Mouse (Mus musculus): Measurements from ENCODE around the gene Megf8.

DNA sequence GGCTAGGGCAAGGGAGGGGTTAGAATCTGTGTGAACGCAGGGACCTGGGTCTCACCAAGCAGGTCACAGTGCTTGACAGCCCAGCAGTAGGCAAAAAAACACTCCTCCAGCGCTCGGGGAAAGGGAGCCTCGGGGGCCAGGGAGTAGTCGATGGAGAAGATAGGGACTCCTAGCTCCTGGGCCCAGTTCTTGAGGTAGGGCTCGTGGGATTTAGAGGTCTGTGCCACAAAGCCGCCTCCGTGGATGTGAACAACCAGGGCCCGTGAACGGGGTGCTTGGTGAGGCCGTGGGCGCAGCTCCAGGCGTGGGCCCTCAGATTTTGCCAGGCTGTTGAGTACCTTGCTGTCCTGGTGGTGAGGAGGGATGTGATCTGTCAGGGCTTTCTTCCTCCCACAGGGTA lies 67.4 kb downstream of the Megf8 start:
- TF ChIP-seq CTCF (IDR thresholded peaks at IDR 0.05; ENCODE audit: extremely low read depth, insufficient read depth, low read length) (no peak), POLR2A (IDR thresholded peaks at IDR 0.05; ENCODE audit: extremely low read depth, insufficient read depth, low read length) (no peak)
